Mouse (Mus musculus) MEL (cell line): ENCODE measurements around the gene Aip.

Experiments used
- CHD1 ChIP-seq: IDR thresholded peaks from 2 replicates; pipeline ENCODE4 v1.6.1; 2012; ENCODE audit warnings: low read depth, mild to moderate bottlenecking, inconsistent platforms, low read length, improper control_type of control experiment
- CTCF ChIP-seq, 3 experiments: IDR thresholded peaks in 2 of 3; conservative IDR thresholded peaks in 1 of 3; 2 replicates each; pipeline ENCODE4 v1.5.1; 2011 to 2012; ENCODE audit warnings: low read length in 3 of 3, low read depth in 2 of 3, mild to moderate bottlenecking in 2 of 3, improper control_type of control experiment in 1 of 3, inconsistent platforms in 1 of 3, mixed read lengths in 1 of 3, moderate library complexity in 1 of 3; ENCODE audit not compliant: control insufficient read depth in 1 of 3, insufficient read depth in 1 of 3, poor library complexity in 1 of 3, severe bottlenecking in 1 of 3
- MAFK ChIP-seq: IDR thresholded peaks from 2 replicates; pipeline ENCODE4 v1.6.1; 2011; ENCODE audit warnings: low read depth, mild to moderate bottlenecking, low read length, improper control_type of control experiment, borderline replicate concordance
- MYC ChIP-seq: IDR thresholded peaks from 2 replicates; pipeline ENCODE4 v1.6.1; 2011; ENCODE audit warnings: low read depth, mild to moderate bottlenecking, low read length, improper control_type of control experiment, moderate library complexity
- UBTF ChIP-seq: IDR thresholded peaks from 2 replicates; pipeline ENCODE4 v1.6.1; 2012; ENCODE audit warnings: low read depth, mild to moderate bottlenecking, inconsistent platforms, low read length, improper control_type of control experiment, moderate library complexity, borderline replicate concordance; ENCODE audit not compliant: insufficient read depth

GRCm38 (mm10) chr19:4112063-4112960 lies 13.3 kb downstream of the Aip start:
- TF ChIP-seq MYC (no peak), CHD1 (no peak), UBTF (no peak), CTCF (IDR thresholded peaks at IDR 0.05 in 2 of 3, conservative IDR thresholded peaks at IDR 0.05 in 1 of 3; ENCODE audit: control insufficient read depth in 1 of 3, insufficient read depth in 1 of 3, low read depth in 2 of 3, low read length in 3 of 3, poor library complexity in 1 of 3, severe bottlenecking in 1 of 3) (no peak), MAFK (no peak)
